9 mouse cellular contexts compared by ENCODE assay signal in the genomic region with DNA sequence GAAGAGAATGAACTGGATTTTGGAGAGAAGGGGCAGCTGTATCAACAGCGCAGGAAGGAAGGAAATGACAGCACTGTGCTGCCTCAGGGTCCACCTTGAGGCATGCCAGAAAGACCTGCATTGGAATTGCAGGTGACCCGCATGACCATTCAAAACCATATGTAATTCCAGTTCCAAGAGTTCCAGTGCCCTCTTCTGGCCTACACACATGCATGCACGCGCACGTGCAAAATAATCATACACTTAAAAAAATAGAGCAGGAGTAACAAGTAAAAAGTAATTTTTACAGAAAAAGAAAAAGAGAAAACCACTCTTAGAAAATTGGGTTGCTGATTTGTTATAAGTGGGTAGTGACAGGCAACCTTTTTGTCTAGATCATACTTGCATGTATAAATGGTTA. TPM values are rescaled to one million over a fixed set of nuclear protein-coding genes. Genes with fewer than 3 reads are reported as not detected.
DNase-seq lines count a peak whose midpoint lies in the region; ATAC-seq lines count a peak whose summit lies in the region.
"Had no signal": no experiment of that assay in that cellular context is flagged by ENCODE, and none has a peak within 500 bp of the region (broad histone marks: within the 10 kb centered on the region; RNA-seq: fewer than 3 reads in every experiment).

No protein-coding gene starts in this region.

- no peaks in the 10 kb centered on the region for H3K27me3 ChIP-seq in kidney, embryonic 14.5 days (ENCODE audit: control insufficient read depth, insufficient read depth, low read length)

- no peaks in the 10 kb centered on the region for H3K4me1 ChIP-seq in kidney, embryonic 14.5 days (ENCODE audit: control insufficient read depth, insufficient read depth, low read length)

- H3K9me3 ChIP-seq in kidney, embryonic 14.5 days (ENCODE audit: control insufficient read depth, low read length) = no peaks in the 10 kb centered on the region

- H3K27ac ChIP-seq in kidney, embryonic 14.5 days (ENCODE audit: low read depth, low read length) = no peak overlapping the region

- WGBS in kidney, embryonic 14.5 days = 88% methylated on average over 5 of the region's 5 CpGs

- no peak overlapping the region for H3K4me2 ChIP-seq in kidney, embryonic 14.5 days (replicated peaks; ENCODE audit: low read depth, low read length)

- H3K9ac ChIP-seq in kidney, embryonic 14.5 days (ENCODE audit: low read depth, low read length) = no peak overlapping the region

- H3K36me3 ChIP-seq in kidney, embryonic 14.5 days (ENCODE audit: control insufficient read depth, insufficient read depth, low read length) = peaks cover 50% of the 10 kb centered on the region

- no peak overlapping the region for H3K4me3 ChIP-seq in kidney, embryonic 14.5 days (ENCODE audit: low read length)

- intact Hi-C loops in gastrocnemius, postnatal 36 days (cut with DNase I) = no loop called here

- DNase-seq in kidney, postnatal 14 days = peak; percentile 9
- peak; percentile 14 for DNase-seq in MN1 (ENCODE audit: low spot score)
- peak; percentile 11 for DNase-seq in retina, embryonic 14.5 days (ENCODE audit: low spot score)
- DNase-seq in right cerebral cortex, adult 2 months (ENCODE audit: low spot score in 2 of 2) = no peak
- no peak for DNase-seq in gastrocnemius, postnatal 36 days
- DNase-seq: layer of hippocampus, adult 9-11 months had no signal

- no peak for ATAC-seq in kidney, embryonic 14.5 days (ENCODE audit: low FRiP score, low TSS enrichment)
- peak; percentile 64 for ATAC-seq in common myeloid progenitor, adult 5-6 weeks (replicated peaks; ENCODE audit: low read depth, poor library complexity, severe bottlenecking)

RNA-seq across cellular contexts. Expression of gene Chfr, which starts 7.4 kb away (rescaled TPM):
- 28.6 and 40.8 TPM in 2 replicates for polyA plus RNA-seq in kidney, embryonic 14.5 days (2014; fragmentation: Nextera tagmentation; extraction: Ambion mirVana)
- 46.9 and 66.0 TPM in 2 replicates for total RNA-seq in common myeloid progenitor, adult 5-6 weeks (2017)
- total RNA-seq in gastrocnemius, postnatal 36 days (2021) = 10 to 100 TPM; 12.3 to 14.1 TPM

RNA-seq across cellular contexts. Expression of gene Zfp605, which starts 33.1 kb away (rescaled TPM):
- 5.2 and 6.1 TPM in 2 replicates for polyA plus RNA-seq in kidney, embryonic 14.5 days (2014; fragmentation: Nextera tagmentation; extraction: Ambion mirVana)
- total RNA-seq in common myeloid progenitor, adult 5-6 weeks (2017) = 11.7 and 16.1 TPM in 2 replicates
- 1 to 10 TPM; 3.0 to 3.2 TPM for total RNA-seq in gastrocnemius, postnatal 36 days (2021)

RNA-seq across cellular contexts. Expression of gene Golga3, which starts 33.5 kb away (rescaled TPM):
- 11.7 and 22.6 TPM in 2 replicates for polyA plus RNA-seq in kidney, embryonic 14.5 days (2014; fragmentation: Nextera tagmentation; extraction: Ambion mirVana)
- total RNA-seq in common myeloid progenitor, adult 5-6 weeks (2017) = 23.5 and 35.6 TPM in 2 replicates
- total RNA-seq in gastrocnemius, postnatal 36 days (2021) = 10 to 100 TPM; 36.4 to 39.9 TPM

RNA-seq across cellular contexts. Expression of gene Gtpbp6, which starts 35.0 kb away (rescaled TPM):
- 32.1 and 32.5 TPM in 2 replicates for polyA plus RNA-seq in kidney, embryonic 14.5 days (2014; fragmentation: Nextera tagmentation; extraction: Ambion mirVana)
- 15.7 and 18.0 TPM in 2 replicates for total RNA-seq in common myeloid progenitor, adult 5-6 weeks (2017)
- total RNA-seq in gastrocnemius, postnatal 36 days (2021) = 10 to 100 TPM; 13.6 to 14.3 TPM

RNA-seq across cellular contexts. Expression of gene Plcxd1, which starts 43.2 kb away (rescaled TPM):
- polyA plus RNA-seq in kidney, embryonic 14.5 days (2014; fragmentation: Nextera tagmentation; extraction: Ambion mirVana) = 1.2 and 1.4 TPM in 2 replicates
- 0.05 TPM in 1 of 2 replicates, not detected in the other for total RNA-seq in common myeloid progenitor, adult 5-6 weeks (2017)
- not detected for total RNA-seq in gastrocnemius, postnatal 36 days (2021)
- total RNA-seq: gastrocnemius, adult 8-10 months had no signal

Comparison
In these comparisons a context has a peak if more than half of its experiments do, and no peak if none do; other contexts are left out.
1. DNase-seq: peak in kidney, postnatal 14 days (single experiment), MN1 (single experiment) and retina, embryonic 14.5 days (single experiment); none in right cerebral cortex, adult 2 months (0 of 2) and gastrocnemius, postnatal 36 days (0 of 2).